Mouse (Mus musculus) lung, postnatal 0 days (tissue): ENCODE results near the gene Mbnl2. TPM values are rescaled to one million over a fixed set of nuclear protein-coding genes. Genes with fewer than 3 reads are reported as not detected.
A peak's percentile ranks its signal among the peaks of the same experiment; 100 is the strongest.

Source experiments
- ATAC-seq: fragments of 200-750 bp; cut with Nextera tagmentation; 2 replicates; pipeline ENCODE4 v1.8.0; 2017; ENCODE audit warnings: moderate library complexity
- DNase-seq: peaks from one replicate; pipeline ENCODE4 v3.0.0-alpha.2; 2016; ENCODE audit warnings: low spot score
- H3K27ac ChIP-seq: fragments of 300-500 bp; sonication (generic); 2 replicates; pipeline ENCODE4 v1.5.1; 2014; ENCODE audit warnings: antibody characterized with exemption, mild to moderate bottlenecking, low read length, mixed read lengths
- H3K27me3 ChIP-seq: fragments of 300-500 bp; sonication (generic); replicated peaks from 2 replicates; pipeline ENCODE4 v1.6.1; 2014; ENCODE audit warnings: low read length, mixed read lengths; ENCODE audit not compliant: insufficient read depth
- H3K36me3 ChIP-seq: fragments of 300-500 bp; sonication (generic); 2 replicates; pipeline ENCODE4 v1.6.1; 2014; ENCODE audit warnings: low read length, mixed read lengths; ENCODE audit not compliant: insufficient read depth
- H3K4me1 ChIP-seq: fragments of 300-500 bp; sonication (generic); 2 replicates; pipeline ENCODE4 v1.6.1; 2014; ENCODE audit warnings: antibody characterized with exemption, low read depth, low read length, mixed read lengths; ENCODE audit not compliant: insufficient read depth
- H3K4me2 ChIP-seq: fragments of 300-500 bp; sonication (generic); replicated peaks from 2 replicates; pipeline ENCODE4 v1.6.1; 2014; ENCODE audit warnings: low read depth, mild to moderate bottlenecking, low read length, moderate library complexity, mixed read lengths
- H3K4me3 ChIP-seq: fragments of 300-500 bp; sonication (generic); 2 replicates; pipeline ENCODE4 v1.5.1; 2014; ENCODE audit warnings: low read depth, low read length
- H3K9ac ChIP-seq: fragments of 300-500 bp; sonication (generic); replicated peaks from 2 replicates; pipeline ENCODE4 v1.6.1; 2014; ENCODE audit warnings: low read depth, mild to moderate bottlenecking
- H3K9me3 ChIP-seq: fragments of 300-500 bp; sonication (generic); 2 replicates; pipeline ENCODE4 v1.6.1; 2016; ENCODE audit warnings: low read length, mixed read lengths
- CTCF ChIP-seq: IDR thresholded peaks from 2 replicates; pipeline ENCODE4 v1.5.1; 2016; ENCODE audit warnings: antibody characterized with exemption, mild to moderate bottlenecking
- EP300 ChIP-seq: IDR thresholded peaks from 2 replicates; pipeline ENCODE4 v1.6.1; 2016; ENCODE audit warnings: antibody characterized with exemption, mild to moderate bottlenecking, control low read depth
- WGBS: fragments of 180-500 bp; shearing (Covaris S2); extraction: QIAGEN DNeasy Blood & Tissue Kit; methylation state at CpG from one replicate; pipeline ENCODE4 v1.1.7; 2014; 5-methylcytosine and 5-hydroxymethylcytosine counted together
- polyA plus RNA-seq: library from polyadenylated mRNA; unstranded; fragments of >200 nt; fragmentation: Nextera tagmentation; extraction: Ambion mirVana; gene quantifications from 2 replicates; pipeline ENCODE4 v1.2.1, GENCODE M21; 2015

Gene Mbnl2
- polyA plus RNA-seq, 1 experiment from 2014 or later: 171 TPM

GRCm38 (mm10) chr14:120315721-120316120 lies 40.3 kb downstream of the Mbnl2 start:
- Histone ChIP-seq H3K4me3 (no peak overlapping the region), H3K27me3 (no peaks in the 10 kb centered on the region), H3K4me1 (peaks cover 23% of the 10 kb centered on the region), H3K9ac (no peak overlapping the region), H3K27ac (no peak overlapping the region), H3K9me3 (no peaks in the 10 kb centered on the region), H3K36me3 (no peaks in the 10 kb centered on the region; the same call in 1 of the 2 replicates), H3K4me2 (no peak overlapping the region)
- TF ChIP-seq CTCF (no peak), EP300 (no peak)
- no peak for ATAC-seq
- DNase-seq: no peak
- WGBS: 59% methylated on average over 5 of the region's 5 CpGs

GRCm38 (mm10) chr14:120318326-120318935 lies 43.0 kb downstream of the Mbnl2 start:
- Histone ChIP-seq H3K27ac (peak overlapping the region; percentile 83), H3K9me3 (no peaks in the 10 kb centered on the region), H3K9ac (no peak overlapping the region), H3K27me3 (no peaks in the 10 kb centered on the region), H3K36me3 (no peaks in the 10 kb centered on the region; the same call in 1 of the 2 replicates), H3K4me1 (peaks cover 33% of the 10 kb centered on the region), H3K4me2 (0 out of 2 replicates have a peak overlapping the region, but pooled peaks have one; percentile 5), H3K4me3 (no peak overlapping the region)
- TF ChIP-seq EP300 (peak; percentile 93), CTCF (no peak)
- peak; percentile 80 for ATAC-seq
- 46% methylated on average over 6 of the region's 6 CpGs for WGBS
- DNase-seq: peak; percentile 92

GRCm38 (mm10) chr14:120318974-120319731 lies 43.7 kb downstream of the Mbnl2 start:
- Histone ChIP-seq H3K27me3 (no peaks in the 10 kb centered on the region), H3K9ac (no peak overlapping the region), H3K36me3 (no peaks in the 10 kb centered on the region; the same call in 1 of the 2 replicates), H3K9me3 (no peaks in the 10 kb centered on the region), H3K27ac (peak overlapping the region; percentile 83), H3K4me1 (peaks cover 28% of the 10 kb centered on the region), H3K4me2 (0 out of 2 replicates have a peak overlapping the region, but pooled peaks have one; percentile 5), H3K4me3 (no peak overlapping the region)
- peak; percentile 83 for TF ChIP-seq EP300
- TF ChIP-seq CTCF: no peak
- DNase-seq (peak; percentile 91), ATAC-seq (peak; percentile 92)
- WGBS: 43% methylated on average over 9 of the region's 9 CpGs

GRCm38 (mm10) chr14:120322041-120322440 lies 46.6 kb downstream of the Mbnl2 start:
- Histone ChIP-seq H3K27ac (no peak overlapping the region), H3K9ac (no peak overlapping the region), H3K27me3 (no peaks in the 10 kb centered on the region), H3K4me2 (no peak overlapping the region), H3K4me1 (peaks cover 24% of the 10 kb centered on the region), H3K9me3 (no peaks in the 10 kb centered on the region), H3K36me3 (0 out of 2 replicates have a peak, but pooled peaks cover 7% of the 10 kb centered on the region), H3K4me3 (no peak overlapping the region)
- TF ChIP-seq EP300: no peak
- no peak for TF ChIP-seq CTCF
- ATAC-seq (no peak), DNase-seq (no peak)
- 79% methylated on average over 8 of the region's 8 CpGs for WGBS

GRCm38 (mm10) chr14:120323111-120323510 lies 47.6 kb downstream of the Mbnl2 start:
- Histone ChIP-seq H3K4me1 (peaks cover 24% of the 10 kb centered on the region), H3K4me2 (no peak overlapping the region), H3K27me3 (no peaks in the 10 kb centered on the region), H3K27ac (no peak overlapping the region), H3K9me3 (no peaks in the 10 kb centered on the region), H3K9ac (no peak overlapping the region), H3K36me3 (0 out of 2 replicates have a peak, but pooled peaks cover 7% of the 10 kb centered on the region), H3K4me3 (no peak overlapping the region)
- ATAC-seq (no peak), DNase-seq (peak; percentile 54)
- TF ChIP-seq EP300 (no peak; the same call in 1 of the 2 replicates), CTCF (no peak)
- WGBS: 28% methylated on average over 1 of the region's 1 CpGs

- TF ChIP-seq EP300 (no peak), CTCF (no peak)
- 72% methylated on average over 8 of the region's 8 CpGs for WGBS
These were observed 48.8 kb downstream of the Mbnl2 start for GRCm38 (mm10) chr14:120324061-120324791.

More at GRCm38 (mm10) chr14:120324061-120324791, 48.8 kb downstream of the Mbnl2 start:
- Histone ChIP-seq H3K9me3 (no peaks in the 10 kb centered on the region), H3K4me3 (no peak overlapping the region), H3K4me2 (no peak overlapping the region), H3K27me3 (no peaks in the 10 kb centered on the region), H3K4me1 (peaks cover 22% of the 10 kb centered on the region), H3K9ac (no peak overlapping the region), H3K36me3 (0 out of 2 replicates have a peak, but pooled peaks cover 7% of the 10 kb centered on the region), H3K27ac (no peak overlapping the region)
- ATAC-seq: no peak
- DNase-seq: no peak
